In genomic region chr1:118627781-118628464, GRCm38 (mm10) we compare ENCODE assay signal across 8 mouse cellular contexts. TPM values are rescaled to one million over a fixed set of nuclear protein-coding genes. Genes with fewer than 3 reads are reported as not detected.
DNase-seq lines count a peak whose midpoint lies in the region; ATAC-seq lines count a peak whose summit lies in the region.

Gene Tfcp2l1 (plus strand): TSS chr1:118627945.

- DNase-seq in ZHBTc4 (ENCODE audit: low read depth, low spot score), result peak; percentile 93
- peak; percentile 56 for DNase-seq in cerebellum, adult 9-11 months
- peak; percentile 49 for DNase-seq in forelimb bud, embryonic 11.5 days (ENCODE audit: low read depth, low spot score)
- DNase-seq in left cerebral cortex, postnatal 25 days (ENCODE audit: low spot score in 2 of 2), result peak; percentile 46 to 47
- peak; percentile 32 for DNase-seq in right cerebral cortex, postnatal 25 days

- peak; percentile 83 to 90 for ATAC-seq in hematopoietic stem cell, adult 5-6 weeks (replicated peaks in 1 of 2; ENCODE audit: insufficient read depth in 1 of 2, low FRiP score in 2 of 2, low TSS enrichment in 1 of 2, low read depth in 1 of 2, poor library complexity in 2 of 2, severe bottlenecking in 2 of 2)
- ATAC-seq in megakaryocyte-erythroid progenitor cell, adult 5-6 weeks (replicated peaks; ENCODE audit: low FRiP score, low TSS enrichment, poor library complexity, severe bottlenecking), result peak; percentile 95
- ATAC-seq in inflammation-experienced regulatory T-cells, adult 6 months, result no peak

- intact Hi-C loops in left cerebral cortex, postnatal 25 days (cut with DNase I), result loop anchor here (5.0 kb wide), 1 partner anchor 129 kb away; no protein-coding TSS in a partner anchor

RNA-seq across cellular contexts. Expression of gene Tfcp2l1, which starts in this region (rescaled TPM):
- total RNA-seq in hematopoietic stem cell, adult 5-6 weeks (2017), result 0.84 and 1.5 TPM in 2 replicates
- 1 to 10 TPM; 2.5 to 3.6 TPM for total RNA-seq in left cerebral cortex, postnatal 25 days (2021)
- total RNA-seq in megakaryocyte-erythroid progenitor cell, adult 5-6 weeks (2014; fragmentation: Nextera tagmentation), result not detected in 2 replicates
- total RNA-seq in megakaryocyte-erythroid progenitor cell, adult 5-6 weeks (2017), result not detected in 2 replicates
- polyA plus RNA-seq in inflammation-experienced regulatory T-cells, adult 6 months (2017; shearing (Covaris generic)), result under 1 TPM; 0.05 to 0.10 (median 0.07) TPM

Comparison
In these comparisons a context has a peak if more than half of its experiments do, and no peak if none do; other contexts are left out.
1. Peak in ATAC-seq in megakaryocyte-erythroid progenitor cell, adult 5-6 weeks; RNA of the gene not detected or under 1 TPM.
2. DNase-seq: peak in every context shown above with its lines; median percentile 93 in ZHBTc4; 56 in cerebellum, adult 9-11 months; 49 in forelimb bud, embryonic 11.5 days; 46 in left cerebral cortex, postnatal 25 days; 32 in right cerebral cortex, postnatal 25 days.